Mouse (Mus musculus): Measurements from ENCODE around the gene Cfap54.

DNA sequence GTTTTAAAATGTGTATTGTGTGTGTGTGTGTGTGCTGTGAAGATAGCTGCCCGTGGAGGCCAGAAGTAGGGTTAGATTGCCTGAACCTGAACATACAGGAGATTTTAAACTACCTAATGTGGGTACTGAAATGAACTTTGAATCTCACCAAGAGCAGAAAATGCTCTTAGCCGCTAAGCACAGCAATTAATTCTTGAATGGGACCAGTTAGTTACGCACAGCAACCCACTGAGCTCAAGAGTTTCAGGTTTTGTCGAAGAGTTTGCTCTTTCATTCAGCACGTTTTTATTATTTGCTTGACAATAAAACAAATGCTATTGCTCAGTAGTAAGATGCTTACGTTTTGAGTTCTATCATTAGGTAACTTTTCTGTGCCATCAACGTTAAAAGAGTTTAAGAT lies 23.9 kb upstream of the Cfap54 start:
- no peak for TF ChIP-seq CTCF (IDR thresholded peaks at IDR 0.05; ENCODE audit: insufficient read depth, low read depth, low read length)
- TF ChIP-seq POLR2A (IDR thresholded peaks at IDR 0.05; ENCODE audit: insufficient read depth, low read depth, low read length), result no peak
